Mouse (Mus musculus): Measurements from ENCODE around the gene Naaladl2.

- TF ChIP-seq CTCF (IDR thresholded peaks at IDR 0.05; ENCODE audit: low read depth) (no peak), EP300 (IDR thresholded peaks at IDR 0.05; ENCODE audit: low read depth) (no peak)
Measured at GRCm38 (mm10) chr3:24921401-24921800, 222.7 kb downstream of the Naaladl2 start.
